Mouse (Mus musculus) left cerebral cortex, postnatal 36 days (tissue): Measurements from ENCODE around the gene Fen1. TPM values are rescaled to one million over a fixed set of nuclear protein-coding genes. Genes with fewer than 3 reads are reported as not detected.
"Not testable (repeated sequence)": the region's sequence is repeated elsewhere in the genome, so short reads cannot be mapped to it uniquely, and the experiment has no call there.

Experiments
- DNase-seq, 2 experiments: peaks; one replicate each; pipeline ENCODE4 v3.0.0; 2021 to 2022; ENCODE audit warnings: low spot score in 2 of 2, mixed read lengths in 1 of 2
- intact Hi-C: fragments of 180-260 bp; cut with DNase I; formaldehyde crosslinking; loops from one replicate; pipeline ENCODE4 v1.15.1; 2025
- total RNA-seq, 2 experiments: library from RNA; stranded (reverse); gene quantifications; 2 replicates each; pipeline ENCODE4 v1.2.3; 2021

Fen1 gene
- total RNA-seq, 2 experiments from 2014 or later, result 10.0 to 13.9 TPM

- intact Hi-C loops, result loop anchor here (5.0 kb wide), 1 partner anchor 142 kb away; the partner anchor contains the start of gene Fads3
- DNase-seq, result peak in 1 of 2 experiments; percentile 31
These were observed 19.9 kb downstream of the Fen1 start for GRCm38 (mm10) chr19:10184096-10184495.

GRCm38 (mm10) chr19:10183299-10183983, 20.5 kb downstream of the Fen1 start:
- intact Hi-C loops, result loop anchor here (2.0 to 5.0 kb wide), 2 partner anchors 83 to 141 kb away; partner anchors contain the start of genes Fads2 and Fads3
- DNase-seq, result peak; percentile 84 to 85

GRCm38 (mm10) chr19:10182670-10183298, 21.2 kb downstream of the Fen1 start, which contains the start of gene Fads1:
Gene Fads1 (plus strand): TSS chr19:10182888.
- DNase-seq, result peak; percentile 93 to 97

DNA sequence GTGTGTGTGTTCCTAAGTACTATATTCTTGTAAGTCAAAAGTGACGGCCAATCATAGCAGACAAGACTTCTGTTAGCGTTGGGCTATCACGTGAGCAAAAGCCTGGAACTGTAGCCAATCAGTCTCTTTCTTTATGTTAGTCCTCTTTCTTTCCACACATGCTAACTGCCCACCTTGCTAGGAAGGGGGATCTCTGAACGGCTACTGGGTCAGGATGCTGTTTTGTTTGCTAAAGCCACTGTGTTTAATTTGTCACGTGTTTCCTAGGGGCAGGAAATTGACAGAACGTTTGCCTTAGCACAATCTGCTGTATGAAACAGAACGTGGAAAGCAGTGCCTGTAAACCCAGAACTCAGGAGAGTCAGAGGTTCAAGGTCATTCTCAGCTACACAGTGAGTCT, 21.8 kb downstream of the Fen1 start:
- DNase-seq, result peak in 1 of 2 experiments; percentile 24
- intact Hi-C loops, result loop anchor here (2.0 to 5.0 kb wide), 2 partner anchors 81 to 140 kb away; partner anchors contain the start of genes Fads2 and Fads3

More at GRCm38 (mm10) chr19:10182670-10183298, 21.2 kb downstream of the Fen1 start, which contains the start of gene Fads1:
- intact Hi-C loops, result loop anchor here (2.0 to 5.0 kb wide), 2 partner anchors 82 to 140 kb away; partner anchors contain the start of genes Fads2 and Fads3

GRCm38 (mm10) chr19:10181225-10181624, 22.7 kb downstream of the Fen1 start:
- DNase-seq, result no peak
- intact Hi-C loops, result loop anchor here (5.0 kb wide), 1 partner anchor 139 kb away; the partner anchor contains the start of gene Fads3

GRCm38 (mm10) chr19:10176941-10177372, 27.0 kb downstream of the Fen1 start:
- intact Hi-C loops, result no loop called here
- no peak for DNase-seq

DNA sequence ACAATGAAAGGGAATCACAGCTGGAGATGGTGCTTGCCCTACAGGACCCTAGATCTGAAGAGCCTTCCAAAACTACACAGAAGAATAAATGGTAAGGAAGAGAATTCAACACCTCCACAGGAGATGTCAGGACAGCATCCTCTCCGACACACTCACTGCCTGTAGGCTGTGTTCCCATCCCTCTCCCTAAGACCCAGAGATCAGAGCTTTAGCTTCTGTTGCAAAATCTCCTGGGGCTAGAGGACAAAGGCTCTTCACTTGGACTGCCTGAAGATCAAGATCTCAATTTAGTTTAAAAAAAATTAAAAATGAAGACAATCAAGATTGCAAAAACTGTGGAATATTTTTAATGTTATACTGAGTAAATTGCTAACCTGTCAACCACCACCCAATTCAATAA, 27.5 kb downstream of the Fen1 start:
- no peak for DNase-seq
- intact Hi-C loops, result no loop called here

GRCm38 (mm10) chr19:10174956-10175355, 29.0 kb downstream of the Fen1 start:
- intact Hi-C loops, result no loop called here
- DNase-seq, result no peak

- no peak for DNase-seq
- intact Hi-C loops, result no loop called here
These were observed 30.0 kb downstream of the Fen1 start for GRCm38 (mm10) chr19:10173844-10174539.

GRCm38 (mm10) chr19:10173116-10173718, 30.8 kb downstream of the Fen1 start:
- no peak for DNase-seq
- intact Hi-C loops, result no loop called here

DNA sequence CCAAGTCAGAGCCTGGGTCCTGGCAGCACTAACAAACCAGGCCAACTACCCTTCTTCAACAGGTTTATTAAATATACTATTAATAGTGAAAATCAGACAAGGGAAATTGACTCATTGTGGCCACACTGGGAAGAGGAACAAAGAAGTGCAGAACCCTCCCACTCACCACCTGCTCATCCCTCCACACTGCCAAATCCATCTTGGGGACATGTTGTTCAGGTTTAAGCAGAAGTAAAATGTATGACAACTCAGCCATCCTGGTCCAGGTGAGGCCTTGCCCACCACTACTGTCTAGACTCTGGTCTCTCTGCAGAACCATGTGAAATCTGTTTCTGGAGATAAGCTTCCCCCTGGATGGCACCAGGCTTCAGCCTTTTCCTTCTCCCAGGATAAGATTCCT, 32.1 kb downstream of the Fen1 start:
- intact Hi-C loops, result no loop called here
- peak in 1 of 2 experiments; percentile 42 for DNase-seq

GRCm38 (mm10) chr19:10171359-10171758, 32.6 kb downstream of the Fen1 start:
- DNase-seq, result no peak
- intact Hi-C loops, result no loop called here

DNA sequence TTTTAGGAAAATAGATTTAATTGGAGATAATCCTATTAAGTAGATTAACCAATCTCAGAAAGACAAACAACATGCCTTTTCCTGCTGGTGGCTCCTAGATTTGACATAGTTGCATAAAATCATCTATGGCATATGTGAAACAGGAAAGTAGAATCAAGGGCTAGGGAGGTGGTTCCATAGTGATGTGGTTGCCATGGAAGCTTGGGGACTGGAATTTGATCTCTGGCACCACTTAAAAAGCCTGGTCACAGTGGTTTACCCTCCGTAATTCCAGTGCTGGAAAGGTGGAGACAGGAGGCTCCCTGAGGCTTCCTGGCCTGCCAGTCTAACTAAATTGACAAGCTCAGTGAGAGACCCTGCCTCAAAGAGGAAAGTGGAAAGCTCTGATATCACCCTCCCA, 33.5 kb downstream of the Fen1 start:
- intact Hi-C loops, result no loop called here
- no peak for DNase-seq

GRCm38 (mm10) chr19:10169692-10170330, 34.2 kb downstream of the Fen1 start:
- DNase-seq, intact Hi-C loops: not testable (repeated sequence)

DNA sequence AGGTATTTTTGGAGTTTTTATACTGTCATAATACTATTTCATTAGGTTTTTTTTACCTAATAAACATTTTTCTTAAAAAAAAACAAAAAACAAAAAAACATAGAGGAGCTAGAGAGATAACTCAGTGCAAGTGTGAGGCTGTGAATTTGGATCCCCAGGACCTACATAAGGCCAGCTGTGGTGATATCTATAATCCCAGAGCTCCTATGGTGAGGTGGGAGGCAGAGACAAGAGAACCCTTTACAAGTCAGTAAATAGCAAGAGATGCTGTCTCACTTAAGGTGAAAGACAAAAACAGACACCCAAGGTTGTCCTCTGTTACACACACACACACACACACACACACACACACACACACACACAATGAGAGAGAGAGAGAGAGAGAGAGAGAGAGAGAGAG, 34.8 kb downstream of the Fen1 start:
- no peak for DNase-seq
- intact Hi-C loops, result no loop called here

DNA sequence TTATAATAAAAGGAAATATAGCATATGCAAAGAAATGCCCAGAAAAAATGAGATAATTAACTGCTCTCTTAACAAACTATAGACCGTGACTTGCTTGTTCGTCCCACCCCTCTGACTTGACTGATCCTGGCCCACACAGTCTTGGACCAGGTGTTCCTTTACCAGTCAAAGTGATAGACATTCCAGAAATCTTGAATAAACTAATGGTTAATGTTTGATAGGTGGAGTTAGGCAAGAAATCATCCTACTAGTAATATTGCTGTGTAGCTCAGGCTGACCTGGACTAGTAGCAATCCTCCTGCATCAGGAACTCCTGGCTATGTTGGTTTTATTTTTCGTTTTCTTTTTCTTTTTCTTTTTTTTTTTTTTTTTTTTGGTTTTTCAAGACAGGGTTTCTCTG, 35.5 kb downstream of the Fen1 start:
- no peak for DNase-seq
- intact Hi-C loops, result no loop called here

DNA sequence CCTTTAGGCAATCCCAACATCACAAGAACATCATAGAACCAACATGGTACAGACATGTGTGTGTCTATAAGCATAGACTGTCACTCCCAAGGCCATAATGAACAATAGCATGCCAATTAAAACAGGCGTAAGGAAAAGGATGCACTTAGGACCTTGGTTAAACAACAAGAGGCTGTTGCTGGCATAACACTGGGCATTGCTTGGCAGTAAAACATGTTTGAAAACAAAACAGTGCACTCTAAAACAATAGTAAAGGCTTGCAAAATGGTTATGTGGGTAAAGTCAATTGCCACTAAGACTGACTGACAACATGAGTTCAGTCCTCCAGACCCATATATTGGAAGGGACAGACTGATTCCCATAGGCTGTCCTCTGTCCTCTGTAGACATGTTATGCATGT, 36.0 kb downstream of the Fen1 start:
- DNase-seq, result no peak
- intact Hi-C loops, result no loop called here

GRCm38 (mm10) chr19:10167112-10167511, 36.9 kb downstream of the Fen1 start:
- intact Hi-C loops, result no loop called here
- no peak for DNase-seq

DNA sequence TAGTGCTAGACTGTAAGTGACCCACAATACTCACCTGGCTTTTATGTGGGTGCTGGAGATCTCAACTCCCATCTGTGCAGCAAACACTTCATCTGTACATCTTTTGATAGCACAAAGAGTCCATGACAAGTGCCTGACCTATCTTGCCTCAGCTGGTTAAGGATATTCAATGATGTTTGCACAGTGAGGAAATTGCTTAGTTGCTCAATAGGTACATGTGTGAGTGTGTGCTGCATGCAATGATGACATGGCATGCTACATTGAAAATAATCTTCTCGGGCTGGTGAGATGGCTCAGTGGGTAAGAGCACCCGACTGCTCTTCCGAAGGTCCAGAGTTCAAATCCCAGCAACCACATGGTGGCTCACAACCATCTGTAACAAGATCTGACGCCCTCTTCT, 38.0 kb downstream of the Fen1 start:
- DNase-seq, intact Hi-C loops: not testable (repeated sequence)
